Mouse (Mus musculus): ENCODE results near the gene Ston2. TPM values are rescaled to one million over a fixed set of nuclear protein-coding genes. Genes with fewer than 3 reads are reported as not detected.

Gene Ston2
- 10 to 100 TPM; 56.7 to 69.9 TPM for total RNA-seq (2021)
- long read RNA-seq, experiment 1, partial matches to known transcripts, result 0 of 7 reads
- long read RNA-seq, experiment 1, other reads (novel, unspliced or antisense), result 7 of 7 reads
- long read RNA-seq, experiment 2, partial matches to known transcripts, result 4 of 7 reads
- long read RNA-seq, experiment 2, other reads (novel, unspliced or antisense), result 3 of 7 reads

DNA sequence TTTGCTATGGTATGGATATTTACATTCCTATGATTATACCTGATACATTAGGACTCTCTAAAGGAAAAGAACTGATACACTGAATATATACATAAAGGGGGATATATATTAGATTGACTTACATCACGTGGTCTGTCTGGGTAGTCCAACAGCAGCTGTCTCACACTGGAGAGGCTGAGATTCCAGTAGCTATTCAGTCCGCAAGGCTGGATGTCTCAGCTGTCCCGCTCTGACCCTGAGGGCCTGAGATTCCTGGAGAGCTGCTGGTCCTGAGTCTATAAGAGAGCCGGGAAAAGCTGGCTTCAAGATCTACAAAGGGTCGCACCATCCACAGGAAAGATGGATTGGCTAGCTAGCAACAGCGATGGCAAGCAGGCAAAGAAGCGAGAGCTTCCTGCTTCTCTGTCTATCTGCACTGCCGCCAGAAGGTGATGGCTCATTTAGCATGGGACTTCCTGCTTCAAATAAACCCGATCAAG, at the start of gene Ston2:
TSS of gene Ston2 (minus strand) at position 429 of the 479 bp plus-strand sequence.
- DNase-seq (ENCODE audit: low spot score in 2 of 2), result no peak

DNA sequence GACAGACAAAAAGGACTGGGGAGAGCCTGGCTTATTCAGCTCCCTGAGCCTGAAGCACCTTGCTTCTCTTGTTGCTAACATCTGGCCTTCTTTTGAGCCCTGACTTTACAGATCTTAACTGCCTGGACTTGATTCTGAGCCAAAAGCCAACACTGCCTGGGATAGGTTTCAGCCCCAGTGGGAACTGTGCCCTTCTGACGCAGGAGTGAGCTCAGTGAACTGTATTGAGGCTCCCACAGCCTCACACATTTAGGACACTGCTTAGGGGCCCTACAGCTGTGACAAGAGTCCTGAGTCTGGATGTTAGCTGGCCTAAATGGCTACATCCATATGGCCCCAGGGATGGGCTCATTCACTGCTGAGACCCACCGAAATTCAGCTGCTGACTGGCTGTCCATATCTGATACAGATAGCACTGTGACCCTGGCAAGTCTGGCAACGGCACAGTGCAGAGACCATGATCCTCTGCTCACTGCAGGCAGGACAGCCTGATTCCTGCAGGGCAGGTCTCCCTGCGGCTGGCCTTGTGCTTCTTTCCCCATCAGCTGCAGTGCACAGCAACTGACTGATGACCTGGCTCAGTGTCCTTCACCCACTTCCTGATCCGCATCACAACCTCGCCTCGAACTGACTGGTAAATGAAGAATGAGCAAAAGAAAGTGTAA, 49.3 kb upstream of the Ston2 start:
- no peak for DNase-seq (ENCODE audit: low spot score in 2 of 2)

DNA sequence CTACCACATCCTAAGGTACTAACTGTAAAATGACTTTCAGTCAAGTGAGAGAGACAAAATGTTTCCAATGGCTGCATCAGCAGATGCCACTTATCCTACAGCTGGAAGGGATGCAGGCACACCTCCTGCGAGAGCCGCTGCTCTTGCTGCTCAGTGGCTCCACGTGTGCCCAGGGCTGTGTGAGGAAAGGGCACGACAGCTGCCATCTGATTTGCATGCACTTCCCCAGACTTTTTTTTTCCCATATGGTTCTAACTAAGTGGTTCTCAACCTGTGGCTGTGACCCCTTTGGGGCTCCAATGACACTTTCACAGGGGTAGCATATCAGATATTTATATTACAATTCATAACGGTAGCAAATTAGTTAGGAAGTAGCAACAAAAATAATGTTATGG, 45.7 kb upstream of the Ston2 start:
- no peak for DNase-seq (ENCODE audit: low spot score in 2 of 2)

DNA sequence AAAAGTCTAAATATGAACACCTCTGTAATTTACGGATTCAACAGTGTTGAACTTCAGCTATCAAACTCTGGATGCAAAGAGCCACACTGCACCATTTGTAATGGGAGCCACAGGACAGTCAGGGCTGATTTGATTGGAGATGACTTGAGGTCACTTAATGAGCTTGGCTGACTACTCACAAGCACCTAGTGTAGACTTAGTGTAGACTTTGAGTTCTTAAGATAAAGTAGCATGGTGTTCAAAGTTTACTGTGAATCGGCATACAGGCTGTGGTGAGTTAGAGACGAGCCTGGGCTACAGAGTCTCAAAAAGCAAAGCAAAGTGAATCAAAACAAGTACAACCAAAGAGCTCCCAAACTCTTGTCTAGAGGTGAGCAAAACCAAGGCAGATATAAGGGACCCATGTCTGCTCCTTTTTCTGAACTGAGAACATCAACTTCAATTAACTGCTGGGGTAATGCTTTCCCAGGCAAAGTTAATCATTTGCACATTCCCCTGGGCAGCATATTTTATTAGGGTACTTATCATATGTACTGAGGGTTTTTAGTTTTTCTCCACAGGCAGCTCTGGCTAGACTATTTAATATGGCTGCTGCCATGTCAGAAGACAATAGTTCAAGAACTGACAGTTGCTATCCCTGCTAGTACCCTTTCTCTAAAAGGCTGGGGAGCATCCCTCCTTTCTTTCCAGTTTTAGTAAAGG, 45.2 kb upstream of the Ston2 start:
- DNase-seq (ENCODE audit: low spot score in 2 of 2), result no peak

- no peak for DNase-seq (ENCODE audit: low spot score in 2 of 2)
These were observed 43.2 kb upstream of the Ston2 start for GRCm38 (mm10) chr12:91831410-91831809.

DNA sequence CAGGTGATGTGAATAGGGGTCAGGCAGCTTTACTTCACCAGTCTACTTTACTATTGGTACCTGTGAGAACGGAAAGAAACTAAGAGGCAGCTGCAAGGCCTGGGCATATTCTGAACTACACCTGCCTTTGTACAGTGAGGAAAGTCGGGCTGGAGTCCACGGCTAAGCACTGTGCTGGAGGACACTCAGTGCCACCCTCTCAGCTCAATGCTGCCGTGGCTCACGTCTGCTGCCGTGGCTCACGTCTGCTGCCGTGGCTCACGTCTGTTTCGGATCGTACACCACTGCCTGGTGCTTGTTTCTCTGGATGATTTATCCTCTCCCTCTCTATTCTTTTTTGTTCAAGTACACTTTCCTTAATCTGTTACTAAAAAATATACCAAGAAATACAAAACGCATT, 32.3 kb upstream of the Ston2 start:
- DNase-seq (ENCODE audit: low spot score in 2 of 2), result no peak

DNA sequence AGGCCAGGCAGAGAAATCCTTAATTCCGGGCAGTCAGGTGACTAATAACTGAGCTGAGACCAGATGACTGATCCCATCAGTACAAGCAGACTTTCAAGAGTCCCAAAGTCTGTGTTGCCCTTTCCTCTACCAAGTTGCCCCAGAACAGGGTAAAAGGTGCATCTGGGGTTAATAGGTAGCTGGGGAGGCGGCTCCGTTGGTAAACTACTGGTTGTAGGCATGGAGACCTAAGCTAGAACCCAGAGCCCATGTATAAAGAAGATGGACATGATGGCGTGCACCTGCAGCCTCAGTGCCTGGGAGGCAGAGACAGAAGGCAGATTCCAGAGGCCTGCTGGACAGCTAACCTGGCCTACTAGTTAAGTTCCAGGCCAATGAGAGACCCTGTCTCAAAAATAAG, 30.5 kb upstream of the Ston2 start:
- no peak for DNase-seq (ENCODE audit: low spot score in 2 of 2)

GRCm38 (mm10) chr12:91815990-91816389, 27.8 kb upstream of the Ston2 start:
- peak in 1 of 2 experiments; percentile 42 for DNase-seq (ENCODE audit: low spot score in 2 of 2)

DNA sequence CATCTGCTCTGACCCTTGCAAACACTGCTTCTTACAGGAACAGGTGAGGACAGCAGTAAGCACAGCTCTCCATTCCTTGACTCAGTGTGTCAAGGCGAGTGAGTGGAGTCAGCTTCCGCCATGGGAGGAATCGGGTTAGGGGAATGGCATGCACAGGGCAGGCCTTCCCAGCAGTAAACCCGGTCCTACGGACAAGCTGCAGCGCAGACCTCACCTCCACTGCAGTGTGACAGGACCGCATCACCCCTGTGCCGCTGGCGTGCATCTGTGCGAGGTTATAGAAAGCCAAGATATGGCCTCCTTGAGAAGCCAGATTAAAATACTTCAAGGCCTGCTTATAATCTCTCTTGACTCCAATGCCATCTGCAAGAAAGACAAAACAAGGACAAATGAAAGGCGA, 27.4 kb upstream of the Ston2 start:
- DNase-seq (ENCODE audit: low spot score in 2 of 2), result no peak

DNA sequence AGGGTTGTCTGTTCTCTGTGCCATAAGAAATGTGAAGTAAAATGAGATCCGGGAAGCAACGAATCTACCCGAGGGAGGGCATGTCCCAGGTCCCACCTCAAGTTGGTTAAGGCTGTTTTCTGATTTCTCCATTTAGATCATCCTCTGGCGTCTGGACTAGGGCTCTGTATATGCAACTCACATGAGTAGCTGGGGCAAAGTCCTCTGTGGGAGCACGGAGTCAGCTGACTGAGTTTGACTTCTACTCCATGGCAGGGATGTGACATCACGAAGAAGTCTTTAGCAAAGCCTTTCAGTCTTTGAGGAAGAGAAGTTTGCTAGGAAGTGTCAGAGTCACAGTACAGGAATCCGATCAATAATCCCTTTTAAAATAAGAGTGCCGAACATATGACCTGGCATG, 20.7 kb upstream of the Ston2 start:
- no peak for DNase-seq (ENCODE audit: low spot score in 2 of 2)

- DNase-seq (ENCODE audit: low spot score in 2 of 2), result no peak
These were observed 19.6 kb upstream of the Ston2 start for GRCm38 (mm10) chr12:91807761-91808160.

GRCm38 (mm10) chr12:91807095-91807494, 18.9 kb upstream of the Ston2 start:
- DNase-seq (ENCODE audit: low spot score in 2 of 2), result no peak

DNA sequence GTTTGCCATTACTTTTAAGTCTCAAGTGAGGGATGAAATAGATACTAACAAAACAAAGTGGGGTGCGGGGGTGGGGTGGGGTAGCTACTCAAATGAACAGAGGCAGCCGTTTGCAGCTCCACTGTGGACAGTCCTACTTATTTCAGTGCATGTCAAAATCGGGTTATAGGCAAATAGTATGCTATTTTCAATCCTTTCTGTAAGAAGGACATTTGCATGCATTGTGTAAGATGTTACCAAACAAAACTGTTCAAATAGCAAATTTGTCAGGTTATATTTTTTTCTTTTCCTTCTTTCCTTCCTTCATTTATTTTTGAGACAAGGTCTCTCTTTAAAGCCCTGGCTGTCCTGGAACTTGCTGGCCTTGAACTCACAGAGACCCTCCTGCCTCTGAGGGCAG, 16.1 kb upstream of the Ston2 start:
- DNase-seq (ENCODE audit: low spot score in 2 of 2), result no peak

GRCm38 (mm10) chr12:91803207-91803932, 15.2 kb upstream of the Ston2 start:
- no peak for DNase-seq (ENCODE audit: low spot score in 2 of 2)

DNA sequence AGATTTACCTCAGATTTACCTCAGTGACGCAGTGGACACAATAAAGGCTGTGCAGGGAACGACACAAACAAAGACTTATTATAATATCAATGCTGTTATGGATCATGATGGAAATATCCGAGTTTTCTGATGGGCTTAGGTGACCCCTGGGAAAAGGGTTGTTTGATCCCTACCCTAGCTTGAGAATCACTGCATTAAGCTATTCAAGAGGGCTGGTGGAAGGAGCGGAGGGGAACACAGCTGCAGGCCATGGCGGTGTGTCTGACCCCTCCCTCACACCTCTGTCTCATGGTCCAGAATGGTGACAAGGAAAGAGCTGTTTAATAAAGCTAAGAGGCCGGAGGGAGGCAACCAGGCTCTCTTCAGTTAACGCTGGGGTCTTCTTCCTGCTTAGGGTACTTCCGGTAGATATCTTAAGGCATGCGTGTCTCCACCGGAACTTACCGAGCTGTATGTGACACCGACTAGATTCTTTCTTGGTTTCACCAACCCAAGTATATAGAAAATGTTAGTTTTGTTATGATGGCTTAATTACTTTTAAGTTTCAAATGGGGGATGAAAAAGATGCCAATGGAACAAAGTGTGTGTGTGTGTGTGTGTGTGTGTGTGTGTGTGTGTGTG, 14.5 kb upstream of the Ston2 start:
- no peak for DNase-seq (ENCODE audit: low spot score in 2 of 2)

DNA sequence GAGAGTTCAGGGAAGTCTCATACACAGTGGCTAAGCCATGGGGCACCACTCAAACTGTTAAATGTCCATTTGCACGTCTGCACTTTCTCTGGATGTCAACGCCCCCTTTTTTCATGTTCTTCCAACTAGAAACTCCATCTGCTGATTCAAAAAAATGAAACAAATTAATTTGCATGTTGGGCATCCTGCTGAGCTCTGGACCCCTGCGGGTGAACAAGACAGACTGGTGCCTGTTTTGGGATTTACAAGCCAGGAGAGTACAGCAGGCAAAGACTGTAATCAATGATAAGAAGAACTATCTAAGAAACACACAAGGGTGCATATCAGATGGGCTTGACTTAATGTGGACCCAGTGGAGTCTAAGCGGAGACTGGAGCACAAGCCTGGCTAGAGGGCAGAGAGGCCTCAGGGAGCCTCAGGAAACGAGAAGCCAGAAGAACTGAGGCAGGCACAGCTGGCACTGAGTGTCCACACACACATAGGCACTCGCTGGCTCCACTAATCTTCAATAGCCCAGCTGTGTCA, 12.7 kb upstream of the Ston2 start:
- no peak for DNase-seq (ENCODE audit: low spot score in 2 of 2)

DNA sequence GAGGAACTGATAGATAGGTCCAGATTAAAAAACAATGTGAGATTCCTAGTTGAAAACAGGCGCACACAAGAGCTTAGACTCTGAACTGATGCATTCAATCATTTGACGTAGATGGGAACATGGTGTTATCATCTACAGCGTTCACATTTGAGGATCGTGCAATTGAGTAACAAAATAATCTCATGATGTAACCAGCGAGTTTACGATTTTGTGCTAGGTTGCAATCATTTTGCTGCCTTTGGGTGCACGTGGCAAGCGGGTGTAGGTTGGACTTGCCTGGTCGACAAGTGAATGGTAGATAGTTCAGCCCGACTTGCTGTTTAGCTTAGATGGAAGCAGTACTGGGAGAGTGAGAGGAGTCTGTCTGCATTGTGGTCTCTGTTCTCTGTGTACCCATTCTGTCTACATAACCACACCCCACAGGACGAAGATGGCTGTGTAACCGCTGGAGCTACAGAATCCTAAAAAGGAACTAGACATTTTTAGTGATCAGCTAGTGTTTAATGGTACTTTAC, 11.7 kb upstream of the Ston2 start:
- DNase-seq (ENCODE audit: low spot score in 2 of 2), result no peak

DNA sequence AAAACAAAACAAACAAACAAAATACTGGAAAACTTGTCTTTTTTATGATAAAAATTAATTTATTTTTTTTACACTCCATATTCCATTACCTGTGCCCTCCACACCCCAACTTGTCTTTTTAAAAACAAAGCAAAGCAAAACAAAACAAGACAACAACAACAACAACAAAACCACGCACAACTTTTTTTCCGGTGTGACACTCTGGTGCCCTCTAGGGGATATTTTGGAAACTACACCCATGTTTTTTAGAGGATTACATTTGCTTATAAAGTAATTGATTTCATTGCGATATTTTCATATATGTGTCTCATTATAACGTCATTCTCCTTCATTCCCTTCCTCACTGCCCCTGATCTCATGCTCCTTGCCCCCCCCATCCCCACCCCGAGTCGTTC, 11.2 kb upstream of the Ston2 start:
- no peak for DNase-seq (ENCODE audit: low spot score in 2 of 2)

GRCm38 (mm10) chr12:91798720-91799378, 10.7 kb upstream of the Ston2 start:
- DNase-seq (ENCODE audit: low spot score in 2 of 2), result no peak

DNA sequence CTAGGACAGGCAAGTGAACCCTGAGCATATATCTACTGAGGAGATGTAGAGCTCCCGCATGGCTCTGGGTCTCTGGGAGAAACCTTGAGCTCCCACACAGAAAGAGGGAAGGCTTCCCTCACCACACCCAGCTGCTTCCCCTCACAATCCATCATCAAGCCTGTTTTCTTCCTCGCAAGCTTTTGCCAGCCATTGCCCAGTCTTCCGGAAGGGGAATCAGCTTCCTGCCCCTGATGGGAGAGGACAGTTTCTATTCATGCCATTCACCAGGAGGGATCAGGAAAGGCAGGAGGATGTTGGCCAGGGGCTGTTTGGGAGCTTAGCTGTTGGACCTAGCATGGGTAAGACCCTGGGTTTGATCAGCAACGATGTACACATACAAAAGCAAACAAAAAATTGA, 8.6 kb upstream of the Ston2 start:
- no peak for DNase-seq (ENCODE audit: low spot score in 2 of 2)
